Mouse (Mus musculus) megakaryocyte, embryonic 14.5 days (primary cell): Measurements from ENCODE around the gene Magi2. TPM values are rescaled to one million over a fixed set of nuclear protein-coding genes. Genes with fewer than 3 reads are reported as not detected.

Experiments used
- H3K27me3 ChIP-seq: replicated peaks from 2 replicates; pipeline ENCODE3; 2012; ENCODE audit warnings: inconsistent platforms
- H3K36me3 ChIP-seq: replicated peaks from 2 replicates; pipeline ENCODE3; 2012; ENCODE audit warnings: low read length, inconsistent platforms, mixed read lengths
- H3K4me1 ChIP-seq: 2 replicates; pipeline ENCODE4 v1.6.1; 2012; ENCODE audit warnings: inconsistent platforms
- H3K4me3 ChIP-seq: replicated peaks from 2 replicates; pipeline ENCODE3; 2012; ENCODE audit warnings: moderate library complexity, mild to moderate bottlenecking, inconsistent platforms
- H3K9me3 ChIP-seq: 2 replicates; pipeline ENCODE4 v1.6.1; 2012; ENCODE audit warnings: inconsistent platforms
- FLI1 ChIP-seq: IDR thresholded peaks from 2 replicates; pipeline ENCODE4 v1.6.1; 2012; ENCODE audit warnings: low read length, inconsistent platforms, mixed read lengths
- GATA1 ChIP-seq: IDR thresholded peaks from 3 replicates; pipeline ENCODE4 v1.6.1; 2012; ENCODE audit warnings: mixed read lengths, low read length, inconsistent platforms, borderline replicate concordance
- polyA plus RNA-seq: library from polyadenylated mRNA; stranded (reverse); fragments of >175 nt; gene quantifications from 2 replicates; pipeline ENCODE4 v1.2.3, GENCODE M21; 2012; ENCODE audit warnings: low replicate concordance; ENCODE audit not compliant: insufficient read depth

Gene Magi2
- polyA plus RNA-seq, 1 experiment = 0.02 TPM

DNA sequence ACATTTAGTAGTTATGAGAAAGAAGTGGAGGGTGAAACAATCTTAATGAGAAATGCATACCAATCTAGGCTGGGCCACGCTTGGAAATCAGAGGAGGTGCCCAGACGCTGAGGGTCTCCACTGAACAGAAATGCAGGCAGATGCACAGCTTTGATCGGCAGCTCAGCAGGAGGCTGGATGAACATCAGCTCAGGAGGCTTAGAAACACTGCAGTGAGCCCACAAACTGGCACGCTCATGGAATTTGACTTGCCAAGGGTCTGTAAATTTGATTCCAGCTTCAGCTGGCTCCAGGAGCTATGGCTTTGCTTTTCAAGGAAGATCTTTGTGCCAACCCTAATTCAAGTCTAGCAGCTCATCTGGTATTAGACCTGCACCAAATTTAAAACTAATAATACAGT is 187.7 kb downstream of the Magi2 start:
- Histone ChIP-seq H3K36me3 (no peaks in the 10 kb centered on the region), H3K27me3 (no peaks in the 10 kb centered on the region), H3K4me1 (no peaks in the 10 kb centered on the region), H3K9me3 (0 out of 2 replicates have a peak, but pooled peaks cover 5% of the 10 kb centered on the region), H3K4me3 (no peak overlapping the region)
- TF ChIP-seq GATA1 (no peak), FLI1 (no peak)

- Histone ChIP-seq H3K9me3 (no peaks in the 10 kb centered on the region), H3K4me3 (no peak overlapping the region), H3K27me3 (no peaks in the 10 kb centered on the region), H3K4me1 (no peaks in the 10 kb centered on the region), H3K36me3 (no peaks in the 10 kb centered on the region)
- TF ChIP-seq FLI1 (no peak), GATA1 (no peak)
Observed at GRCm38 (mm10) chr5:19429290-19429689, 202.5 kb downstream of the Magi2 start.

GRCm38 (mm10) chr5:19462541-19462940 is 235.7 kb downstream of the Magi2 start:
- Histone ChIP-seq H3K4me1 (no peaks in the 10 kb centered on the region), H3K36me3 (no peaks in the 10 kb centered on the region), H3K4me3 (no peak overlapping the region), H3K27me3 (no peaks in the 10 kb centered on the region), H3K9me3 (peaks cover 5% of the 10 kb centered on the region; the same call in 1 of the 2 replicates)
- TF ChIP-seq FLI1 (no peak), GATA1 (no peak)

DNA sequence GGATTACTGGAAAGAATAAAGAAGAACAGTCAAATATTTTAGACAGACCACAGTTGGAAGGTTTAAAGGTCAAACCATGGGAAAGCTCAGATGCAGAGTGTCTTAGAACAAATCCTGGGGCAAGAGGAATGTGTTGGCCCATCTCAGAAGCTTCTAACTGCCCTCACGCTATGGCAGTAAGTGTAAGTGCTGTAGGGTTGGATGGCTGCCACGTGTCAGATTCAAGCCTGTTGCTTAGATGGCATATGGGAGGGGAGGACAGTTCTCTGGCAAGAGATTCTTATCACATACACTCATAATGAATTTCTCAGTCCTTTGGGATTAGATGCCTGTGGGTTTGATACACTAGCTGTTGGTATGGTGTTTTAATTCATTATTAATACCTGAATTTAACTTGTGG is 238.5 kb downstream of the Magi2 start:
- Histone ChIP-seq H3K4me3 (no peak overlapping the region), H3K27me3 (no peaks in the 10 kb centered on the region), H3K9me3 (peaks cover 5% of the 10 kb centered on the region; the same call in 1 of the 2 replicates), H3K36me3 (no peaks in the 10 kb centered on the region), H3K4me1 (no peaks in the 10 kb centered on the region)
- no peak for TF ChIP-seq FLI1
- no peak for TF ChIP-seq GATA1

DNA sequence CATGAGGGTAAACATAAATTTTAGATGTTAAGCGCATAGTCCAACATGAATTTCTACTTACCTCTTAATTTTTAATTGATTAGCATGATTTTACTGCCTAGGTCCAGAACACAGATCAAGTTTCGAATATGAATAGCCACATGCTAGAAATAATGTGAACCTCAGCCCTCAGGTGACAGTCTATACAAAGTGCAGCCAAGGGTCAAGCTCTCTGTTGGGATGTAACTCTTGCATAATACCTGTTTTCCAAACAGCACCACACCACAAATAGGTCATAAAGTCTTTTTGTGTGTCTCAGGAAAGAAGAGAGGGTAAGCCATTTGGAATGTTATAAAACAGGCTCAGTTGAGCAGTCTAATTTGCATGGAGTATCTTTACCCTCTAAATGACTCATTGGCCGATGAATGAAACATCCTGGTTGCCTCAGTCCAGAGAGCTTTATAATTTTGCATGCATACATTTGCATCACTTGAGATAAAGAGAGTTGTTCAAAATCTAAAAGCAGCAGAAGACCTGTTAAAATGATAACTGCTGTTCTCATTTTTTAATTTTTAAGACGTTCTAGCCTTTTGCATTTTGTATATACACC is 246.1 kb downstream of the Magi2 start:
- no peak for TF ChIP-seq GATA1
- no peak for TF ChIP-seq FLI1
- H3K27me3 ChIP-seq = no peaks in the 10 kb centered on the region
- no peaks in the 10 kb centered on the region for H3K9me3 ChIP-seq
- H3K4me1 ChIP-seq = no peaks in the 10 kb centered on the region
- no peaks in the 10 kb centered on the region for H3K36me3 ChIP-seq
- H3K4me3 ChIP-seq = no peak overlapping the region

DNA sequence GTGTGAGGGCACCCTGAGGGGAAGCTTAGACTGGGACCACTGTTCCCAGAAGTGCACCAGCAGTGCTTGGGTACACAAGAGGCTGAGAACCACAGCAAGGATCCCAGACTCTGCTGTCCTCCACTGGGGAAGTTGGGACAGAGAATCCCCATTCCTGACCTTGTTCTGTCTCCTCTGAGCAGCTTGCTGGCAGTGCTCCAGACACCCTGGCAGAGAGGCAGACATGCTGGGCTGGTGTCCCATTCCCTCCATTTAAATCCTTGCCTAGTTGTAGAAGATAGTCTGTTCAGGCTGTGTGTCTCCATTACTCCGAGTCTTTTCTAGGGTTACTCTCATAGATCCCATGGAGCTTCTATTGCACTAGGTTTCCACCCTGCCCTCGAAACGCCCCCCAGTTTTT is 256.1 kb downstream of the Magi2 start:
- TF ChIP-seq FLI1 (no peak), GATA1 (no peak)
- no peaks in the 10 kb centered on the region for H3K36me3 ChIP-seq
- no peaks in the 10 kb centered on the region for H3K4me1 ChIP-seq
- H3K9me3 ChIP-seq = peaks cover 4% of the 10 kb centered on the region; the same call in 1 of the 2 replicates
- no peaks in the 10 kb centered on the region for H3K27me3 ChIP-seq
- no peak overlapping the region for H3K4me3 ChIP-seq

GRCm38 (mm10) chr5:19487947-19488346 is 261.1 kb downstream of the Magi2 start:
- Histone ChIP-seq H3K4me3 (no peak overlapping the region), H3K36me3 (no peaks in the 10 kb centered on the region), H3K4me1 (no peaks in the 10 kb centered on the region), H3K27me3 (no peaks in the 10 kb centered on the region), H3K9me3 (peaks cover 1% of the 10 kb centered on the region; the same call in 1 of the 2 replicates)
- TF ChIP-seq FLI1 (no peak), GATA1 (no peak)

DNA sequence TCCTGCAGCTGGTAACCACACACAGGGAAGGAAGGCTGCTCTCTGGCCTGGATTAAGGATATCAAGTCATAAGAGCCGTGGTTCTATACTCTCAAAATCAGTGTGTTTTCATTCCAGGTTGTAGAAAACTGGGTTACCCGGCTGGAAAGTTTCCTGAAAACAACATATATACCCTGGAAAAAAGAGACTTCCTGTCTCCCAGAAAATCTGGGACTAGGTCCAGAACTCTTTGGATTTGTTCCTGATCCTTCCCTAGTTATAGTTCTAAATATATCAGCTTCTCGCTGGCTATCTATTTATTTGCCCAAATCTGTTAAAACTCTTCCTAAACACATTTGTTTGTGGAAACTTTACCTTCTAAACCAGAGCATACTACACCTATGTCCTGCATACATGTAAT is 274.2 kb downstream of the Magi2 start:
- H3K4me1 ChIP-seq = no peaks in the 10 kb centered on the region
- peaks cover 20% of the 10 kb centered on the region for H3K9me3 ChIP-seq
- TF ChIP-seq GATA1 = no peak
- no peak for TF ChIP-seq FLI1
- H3K36me3 ChIP-seq = no peaks in the 10 kb centered on the region
- H3K4me3 ChIP-seq = no peak overlapping the region
- no peaks in the 10 kb centered on the region for H3K27me3 ChIP-seq

DNA sequence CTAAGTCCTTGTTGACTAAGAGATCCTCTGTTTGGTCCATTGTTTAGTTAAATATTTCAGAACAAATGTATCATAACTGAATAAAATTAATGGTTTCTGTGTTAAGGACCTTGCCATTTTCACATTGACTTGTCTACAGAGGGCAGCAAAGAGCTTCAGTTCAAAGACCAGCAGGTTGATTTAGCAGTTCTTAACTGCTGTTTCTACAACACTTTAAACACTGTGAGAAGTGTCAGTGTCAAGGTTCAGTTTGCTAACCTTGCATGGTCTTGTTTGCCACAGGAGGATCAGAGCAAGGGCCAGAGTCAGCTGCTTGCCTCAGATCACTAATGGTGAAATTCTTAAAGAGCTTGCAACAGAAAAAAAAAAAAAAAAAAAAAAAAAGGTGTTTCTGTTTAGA is 295.3 kb downstream of the Magi2 start:
- Histone ChIP-seq H3K27me3 (no peaks in the 10 kb centered on the region), H3K36me3 (no peaks in the 10 kb centered on the region), H3K4me3 (no peak overlapping the region), H3K9me3 (no peaks in the 10 kb centered on the region), H3K4me1 (no peaks in the 10 kb centered on the region)
- TF ChIP-seq FLI1 (no peak), GATA1 (no peak)

GRCm38 (mm10) chr5:19539348-19539747 is 312.5 kb downstream of the Magi2 start:
- TF ChIP-seq FLI1 (no peak), GATA1 (no peak)
- Histone ChIP-seq H3K4me1 (no peaks in the 10 kb centered on the region), H3K36me3 (no peaks in the 10 kb centered on the region), H3K4me3 (no peak overlapping the region), H3K9me3 (0 out of 2 replicates have a peak, but pooled peaks cover 2% of the 10 kb centered on the region), H3K27me3 (no peaks in the 10 kb centered on the region)
